Mouse (Mus musculus) lung, adult 10 weeks (tissue): ENCODE results near the gene Stac. TPM values are rescaled to one million over a fixed set of nuclear protein-coding genes. Genes with fewer than 3 reads are reported as not detected.

ENCODE experiments used
- polyA plus RNA-seq: library from polyadenylated mRNA; stranded (reverse); fragments of 350-450 nt; fragmentation: Illumina TruSeq; extraction: RNeasy Lipid Tissue Mini Kit (QIAGEN cat#74804); gene quantifications from one replicate; pipeline ENCODE4 v1.2.3, GENCODE M21; 2014; ENCODE audit warnings: low read depth, low replicate concordance; ENCODE audit not compliant: insufficient read depth

Stac gene
- polyA plus RNA-seq: 0.52 TPM

DNA sequence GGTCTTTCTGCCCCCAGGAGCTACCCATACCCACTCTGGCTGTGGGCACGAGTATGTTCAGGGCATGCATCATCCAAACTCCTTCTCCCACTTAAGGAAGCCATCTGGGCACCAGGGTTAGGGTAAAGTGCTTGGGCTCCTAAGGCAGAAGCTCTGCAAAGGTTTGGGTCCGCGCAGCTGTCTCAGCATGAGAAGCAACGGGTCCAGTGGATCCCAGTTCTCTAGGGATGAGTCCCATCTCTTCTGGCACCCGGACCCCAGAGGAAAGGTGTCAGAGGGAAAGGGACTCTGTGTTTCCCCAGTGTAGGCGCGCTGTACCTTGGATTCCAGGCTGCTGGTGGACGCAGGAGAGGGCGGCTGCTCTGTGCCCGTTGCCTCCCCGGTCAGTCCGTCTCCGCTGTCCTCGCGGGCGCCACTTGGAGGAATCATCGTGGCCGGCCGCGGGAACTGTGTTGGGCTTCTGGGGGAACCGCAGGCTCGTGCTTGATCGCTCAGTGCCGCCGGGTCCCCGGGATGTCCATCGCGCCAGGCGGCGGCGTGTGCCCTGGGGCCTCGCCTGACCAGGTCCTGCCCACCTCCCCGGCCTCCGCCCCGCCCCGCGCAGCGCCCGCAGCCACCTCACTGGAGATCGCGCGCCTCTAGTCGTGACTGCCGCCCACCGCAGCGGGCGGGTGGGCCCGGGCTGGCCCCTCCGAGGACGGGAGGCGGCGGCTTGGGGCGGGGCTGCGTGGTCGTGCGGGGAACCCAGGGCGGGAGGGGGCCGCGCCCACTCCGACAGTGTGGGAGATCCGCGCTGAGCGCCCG, at the start of gene Stac:
Stac (minus strand) TSS at position 669 of the 804 bp plus-strand sequence.

